Mouse (Mus musculus): ENCODE results near the gene Tsacc. TPM values are rescaled to one million over a fixed set of nuclear protein-coding genes. Genes with fewer than 3 reads are reported as not detected.
A peak's percentile ranks its signal among the peaks of the same experiment; 100 is the strongest.

The Tsacc gene
- polyA plus RNA-seq, 1 experiment from 2014 or later = 7.2 TPM

- Histone ChIP-seq H3K4me2 (replicated peaks; ENCODE audit: low read depth) (peak overlapping the region; percentile 71), H3K27ac (ENCODE audit: low read depth, low read length) (peak overlapping the region; percentile 88), H3K27me3 (replicated peaks; ENCODE audit: control insufficient read depth, insufficient read depth, low read length) (no peaks in the 10 kb centered on the region), H3K9me3 (ENCODE audit: control insufficient read depth) (no peaks in the 10 kb centered on the region), H3K36me3 (ENCODE audit: control insufficient read depth, insufficient read depth) (peaks cover under 1% of the 10 kb centered on the region; the same call in 1 of the 2 replicates), H3K9ac (ENCODE audit: low read depth, low read length) (peak overlapping the region; percentile 84), H3K4me3 (ENCODE audit: low read depth, low read length) (peak overlapping the region; percentile 86), H3K4me1 (replicated peaks; ENCODE audit: control insufficient read depth, insufficient read depth, low read length) (no peaks in the 10 kb centered on the region)
- under 1% methylated on average over 27 of the region's 27 CpGs for WGBS
- TF ChIP-seq CTCF (IDR thresholded peaks at IDR 0.05; ENCODE audit: low read depth) = no peak
- ATAC-seq = peak; percentile 14; the same call in 1 of the 2 replicates
Observed at GRCm38 (mm10) chr3:88335436-88336053, 38.7 kb upstream of the Tsacc start.

- Histone ChIP-seq H3K4me1 (replicated peaks; ENCODE audit: control insufficient read depth, insufficient read depth, low read length) (no peaks in the 10 kb centered on the region), H3K9me3 (ENCODE audit: control insufficient read depth) (no peaks in the 10 kb centered on the region), H3K36me3 (ENCODE audit: control insufficient read depth, insufficient read depth) (no peaks in the 10 kb centered on the region; the same call in 1 of the 2 replicates), H3K4me2 (replicated peaks; ENCODE audit: low read depth) (peak overlapping the region; percentile 71), H3K27ac (ENCODE audit: low read depth, low read length) (peak overlapping the region; percentile 88), H3K9ac (ENCODE audit: low read depth, low read length) (peak overlapping the region; percentile 84), H3K27me3 (replicated peaks; ENCODE audit: control insufficient read depth, insufficient read depth, low read length) (no peaks in the 10 kb centered on the region), H3K4me3 (ENCODE audit: low read depth, low read length) (peak overlapping the region; percentile 86)
- ATAC-seq = no peak
- TF ChIP-seq CTCF (IDR thresholded peaks at IDR 0.05; ENCODE audit: low read depth) = no peak
- 26% methylated on average over 3 of the region's 3 CpGs for WGBS
Observed at GRCm38 (mm10) chr3:88334902-88335435, 38.2 kb upstream of the Tsacc start.

GRCm38 (mm10) chr3:88334029-88334658 is 37.3 kb upstream of the Tsacc start:
- peak overlapping the region; percentile 84 for H3K27ac ChIP-seq (ENCODE audit: low read depth, low read length)
- peaks cover 7% of the 10 kb centered on the region for H3K36me3 ChIP-seq (ENCODE audit: control insufficient read depth, insufficient read depth)
- H3K4me1 ChIP-seq (replicated peaks; ENCODE audit: control insufficient read depth, insufficient read depth, low read length) = no peaks in the 10 kb centered on the region
- ATAC-seq = peak; percentile 68
- no peaks in the 10 kb centered on the region for H3K9me3 ChIP-seq (ENCODE audit: control insufficient read depth)
- H3K27me3 ChIP-seq (replicated peaks; ENCODE audit: control insufficient read depth, insufficient read depth, low read length) = no peaks in the 10 kb centered on the region
- H3K9ac ChIP-seq (ENCODE audit: low read depth, low read length) = peak overlapping the region; percentile 24; the same call in 1 of the 2 replicates
- H3K4me3 ChIP-seq (ENCODE audit: low read depth, low read length) = peak overlapping the region; percentile 86
- no peak for TF ChIP-seq CTCF (IDR thresholded peaks at IDR 0.05; ENCODE audit: low read depth)
- WGBS = 24% methylated on average over 12 of the region's 12 CpGs
- peak overlapping the region; percentile 71 for H3K4me2 ChIP-seq (replicated peaks; ENCODE audit: low read depth)

GRCm38 (mm10) chr3:88331282-88331681 is 34.5 kb upstream of the Tsacc start:
- no peaks in the 10 kb centered on the region for H3K27me3 ChIP-seq (replicated peaks; ENCODE audit: control insufficient read depth, insufficient read depth, low read length)
- H3K36me3 ChIP-seq (ENCODE audit: control insufficient read depth, insufficient read depth) = peaks cover 26% of the 10 kb centered on the region
- peak; percentile 75 for TF ChIP-seq CTCF (IDR thresholded peaks at IDR 0.05; ENCODE audit: low read depth)
- H3K9ac ChIP-seq (ENCODE audit: low read depth, low read length) = no peak overlapping the region
- H3K4me1 ChIP-seq (replicated peaks; ENCODE audit: control insufficient read depth, insufficient read depth, low read length) = no peaks in the 10 kb centered on the region
- H3K4me2 ChIP-seq (replicated peaks; ENCODE audit: low read depth) = no peak overlapping the region
- H3K4me3 ChIP-seq (ENCODE audit: low read depth, low read length) = no peak overlapping the region
- H3K27ac ChIP-seq (ENCODE audit: low read depth, low read length) = no peak overlapping the region
- ATAC-seq = no peak
- H3K9me3 ChIP-seq (ENCODE audit: control insufficient read depth) = no peaks in the 10 kb centered on the region
- WGBS = 38% methylated on average over 2 of the region's 2 CpGs

- H3K9me3 ChIP-seq (ENCODE audit: control insufficient read depth) = no peaks in the 10 kb centered on the region
- H3K9ac ChIP-seq (ENCODE audit: low read depth, low read length) = no peak overlapping the region
- no peak for TF ChIP-seq CTCF (IDR thresholded peaks at IDR 0.05; ENCODE audit: low read depth)
- no peaks in the 10 kb centered on the region for H3K4me1 ChIP-seq (replicated peaks; ENCODE audit: control insufficient read depth, insufficient read depth, low read length)
- no peak overlapping the region for H3K4me2 ChIP-seq (replicated peaks; ENCODE audit: low read depth)
- H3K36me3 ChIP-seq (ENCODE audit: control insufficient read depth, insufficient read depth) = peaks cover 26% of the 10 kb centered on the region
- H3K27me3 ChIP-seq (replicated peaks; ENCODE audit: control insufficient read depth, insufficient read depth, low read length) = no peaks in the 10 kb centered on the region
- 50% methylated on average over 5 of the region's 5 CpGs for WGBS
- no peak overlapping the region for H3K27ac ChIP-seq (ENCODE audit: low read depth, low read length)
- H3K4me3 ChIP-seq (ENCODE audit: low read depth, low read length) = no peak overlapping the region
- no peak for ATAC-seq
Observed at GRCm38 (mm10) chr3:88328956-88329355, 32.2 kb upstream of the Tsacc start.

- Histone ChIP-seq H3K4me2 (replicated peaks; ENCODE audit: low read depth) (peak within 1 kb of the TSS; percentile 85), H3K27me3 (replicated peaks; ENCODE audit: control insufficient read depth, insufficient read depth, low read length) (no peaks in the 10 kb centered on the region), H3K9ac (ENCODE audit: low read depth, low read length) (peak within 1 kb of the TSS; percentile 85), H3K4me3 (ENCODE audit: low read depth, low read length) (peak within 1 kb of the TSS; percentile 71), H3K9me3 (ENCODE audit: control insufficient read depth) (no peaks in the 10 kb centered on the region), H3K36me3 (ENCODE audit: control insufficient read depth, insufficient read depth) (peaks cover 53% of the 10 kb centered on the region), H3K4me1 (replicated peaks; ENCODE audit: control insufficient read depth, insufficient read depth, low read length) (no peaks in the 10 kb centered on the region), H3K27ac (ENCODE audit: low read depth, low read length) (peak within 1 kb of the TSS; percentile 60; the same call in 1 of the 2 replicates)
- 0% methylated on average over 10 of the region's 10 CpGs for WGBS
- ATAC-seq = peak; percentile 61
- no peak for TF ChIP-seq CTCF (IDR thresholded peaks at IDR 0.05; ENCODE audit: low read depth)
Observed at GRCm38 (mm10) chr3:88324951-88325405, 28.2 kb upstream of the Tsacc start, which contains the start of gene Glmp. TSS of gene Glmp (plus strand) at chr3:88325023.

Data from intestine, postnatal 0 days (tissue).